ENCODE assay signal across 19 mouse cellular contexts in genomic region chr2:3108431-3108830, GRCm38 (mm10).
"Had no signal": no experiment of that assay in that cellular context is flagged by ENCODE, and none has a peak within 500 bp of the region (broad histone marks: within the 10 kb centered on the region; RNA-seq: fewer than 3 reads in every experiment).

No protein-coding gene starts in this region.

- H3K27ac ChIP-seq: lung, embryonic 15.5 days; midbrain, embryonic 10.5 days; midbrain, embryonic 12.5 days; neural tube, embryonic 13.5 days; neural tube, embryonic 15.5 days had no signal

- ATAC-seq: midbrain, embryonic 16.5 days had no signal

- DNase-seq: lung, adult 2 months; lung, postnatal 10 days; lung, postnatal 4 days; midbrain, embryonic 14.5 days; retina, postnatal 1 day; right cerebral cortex, adult 18-20 months; right cerebral cortex, postnatal 25 days; right cerebral cortex, postnatal 4 days; spleen, adult 18-20 months; thymus, adult 18-20 months; thymus, postnatal 14 days; thymus, postnatal 36 days had no signal

- H3K4me1 ChIP-seq: lung, embryonic 15.5 days; midbrain, embryonic 10.5 days; midbrain, embryonic 12.5 days; neural tube, embryonic 13.5 days; neural tube, embryonic 15.5 days had no signal

- H3K9ac ChIP-seq: lung, embryonic 15.5 days; midbrain, embryonic 12.5 days; neural tube, embryonic 13.5 days; neural tube, embryonic 15.5 days had no signal

- H3K4me2 ChIP-seq: lung, embryonic 15.5 days; midbrain, embryonic 12.5 days; neural tube, embryonic 13.5 days; neural tube, embryonic 15.5 days had no signal

- H3K27me3 ChIP-seq: lung, embryonic 15.5 days; midbrain, embryonic 12.5 days; neural tube, embryonic 13.5 days; neural tube, embryonic 15.5 days had no signal

- H3K36me3 ChIP-seq: lung, embryonic 15.5 days; midbrain, embryonic 10.5 days; midbrain, embryonic 12.5 days; neural tube, embryonic 13.5 days; neural tube, embryonic 15.5 days had no signal

- H3K4me3 ChIP-seq: lung, embryonic 15.5 days; midbrain, embryonic 10.5 days; midbrain, embryonic 12.5 days; myocyte; neural tube, embryonic 13.5 days; neural tube, embryonic 15.5 days had no signal

- H3K9me3 ChIP-seq: lung, embryonic 15.5 days; midbrain, embryonic 10.5 days; midbrain, embryonic 12.5 days; neural tube, embryonic 13.5 days; neural tube, embryonic 15.5 days had no signal
